Mouse (Mus musculus) thymus, adult 2 months (tissue): ENCODE data around the gene Il21r. TPM values are rescaled to one million over a fixed set of nuclear protein-coding genes. Genes with fewer than 3 reads are reported as not detected.
A peak's percentile ranks its signal among the peaks of the same experiment; 100 is the strongest.

Source experiments
- DNase-seq: peaks from one replicate; pipeline ENCODE4 v3.0.0; 2021
- H3K27ac ChIP-seq: fragments of 200-500 bp; 2 replicates; pipeline ENCODE4 v1.5.1; 2012; ENCODE audit warnings: low read length, control low read depth; ENCODE audit not compliant: control insufficient read depth, insufficient read depth
- H3K27me3 ChIP-seq: fragments of 200-500 bp; 2 replicates; pipeline ENCODE4 v1.6.1; 2012; ENCODE audit warnings: mild to moderate bottlenecking, low read length, moderate library complexity, mixed read lengths; ENCODE audit not compliant: control insufficient read depth, insufficient read depth
- H3K36me3 ChIP-seq: fragments of 200-500 bp; 2 replicates; pipeline ENCODE4 v1.6.1; 2012; ENCODE audit warnings: mild to moderate bottlenecking, low read length, moderate library complexity; ENCODE audit not compliant: control insufficient read depth, insufficient read depth
- H3K4me1 ChIP-seq: fragments of 200-500 bp; replicated peaks from 2 replicates; pipeline ENCODE4 v1.6.1; 2012; ENCODE audit warnings: low read length; ENCODE audit not compliant: control insufficient read depth, insufficient read depth
- H3K4me3 ChIP-seq: fragments of 200-500 bp; 2 replicates; pipeline ENCODE4 v1.5.1; 2012; ENCODE audit warnings: mild to moderate bottlenecking, low read length, control low read depth, moderate library complexity; ENCODE audit not compliant: control insufficient read depth, insufficient read depth
- CTCF ChIP-seq: fragments of 200-500 bp; IDR thresholded peaks from 2 replicates; pipeline ENCODE4 v1.5.1; 2012; ENCODE audit warnings: mild to moderate bottlenecking, control low read depth, low read length, moderate library complexity, borderline replicate concordance; ENCODE audit not compliant: control insufficient read depth, poor library complexity, insufficient read depth; ENCODE audit errors: extremely low read depth
- POLR2A ChIP-seq: fragments of 200-500 bp; IDR thresholded peaks from 2 replicates; pipeline ENCODE4 v1.6.1; 2012; ENCODE audit warnings: mild to moderate bottlenecking, low read length, control low read depth, moderate library complexity; ENCODE audit not compliant: control insufficient read depth, poor library complexity, insufficient read depth; ENCODE audit errors: extremely low read depth
- WGBS: fragments of 180-500 bp; shearing (Covaris S2); methylation state at CpG from one replicate; pipeline ENCODE4 v1.1.7; 2018; 5-methylcytosine and 5-hydroxymethylcytosine counted together
- polyA plus RNA-seq: library from polyadenylated mRNA; depleted of rRNA; stranded (reverse); fragments of >200 nt; gene quantifications from 2 replicates; pipeline ENCODE4 v1.2.3, GENCODE M21; 2012

Gene Il21r
- polyA plus RNA-seq, 1 experiment: 188 TPM

DNA sequence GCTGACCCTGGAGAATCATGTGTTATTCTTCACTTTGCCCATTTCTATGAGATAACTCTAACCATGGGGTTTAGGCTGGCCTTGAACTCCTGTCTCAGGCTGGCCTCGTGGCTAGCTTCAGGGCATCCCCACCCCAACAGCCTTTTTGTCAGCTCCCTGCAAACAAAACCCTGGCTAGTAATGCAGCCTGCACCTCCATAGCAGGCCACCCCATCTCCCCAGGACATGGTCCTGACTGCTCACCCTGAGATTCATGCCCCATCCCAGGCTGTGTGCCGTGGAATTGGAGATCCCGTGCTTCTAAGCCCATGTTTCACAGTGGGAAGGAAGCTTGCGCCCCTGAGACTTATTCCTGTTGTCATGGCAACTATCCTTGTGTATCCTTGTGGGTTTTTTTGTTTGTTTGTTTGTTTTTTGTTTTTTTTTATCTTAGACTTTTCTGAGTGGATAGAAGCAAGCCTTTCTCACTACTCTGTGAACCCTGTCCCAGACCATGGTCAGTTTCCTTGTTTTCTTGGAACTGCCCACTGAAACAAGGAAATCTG, 44.8 kb upstream of the Il21r start:
- Histone ChIP-seq H3K27ac (peak overlapping the region; percentile 39; the same call in 1 of the 2 replicates), H3K4me3 (no peak overlapping the region), H3K4me1 (peaks cover 92% of the 10 kb centered on the region), H3K27me3 (no peaks in the 10 kb centered on the region), H3K36me3 (no peaks in the 10 kb centered on the region)
- DNase-seq: no peak
- 94% methylated on average over 4 of the region's 4 CpGs for WGBS
- TF ChIP-seq POLR2A: no peak
- TF ChIP-seq CTCF: no peak

DNA sequence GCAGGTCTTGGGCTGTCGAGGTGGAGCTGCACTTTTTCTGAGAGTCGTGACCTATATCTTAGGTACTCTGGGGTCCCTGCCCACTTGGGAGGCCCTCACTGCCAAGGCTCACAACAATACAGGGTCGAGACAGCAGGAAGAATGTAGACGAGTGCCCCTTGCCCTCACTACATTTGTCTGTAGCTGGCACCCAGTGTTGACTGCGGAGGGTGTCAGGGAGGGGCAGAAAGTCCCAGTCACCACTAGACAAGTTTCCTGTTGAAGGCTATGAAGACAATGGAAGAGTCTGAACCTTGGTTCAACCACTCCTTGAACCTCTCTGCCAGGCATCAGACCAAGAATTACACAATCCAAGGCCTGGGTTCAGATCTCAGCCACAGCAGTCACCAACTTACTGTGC, 44.2 kb upstream of the Il21r start:
- Histone ChIP-seq H3K27me3 (no peaks in the 10 kb centered on the region), H3K4me1 (peaks cover 91% of the 10 kb centered on the region), H3K4me3 (no peak overlapping the region), H3K27ac (peak overlapping the region; percentile 39; the same call in 1 of the 2 replicates), H3K36me3 (no peaks in the 10 kb centered on the region)
- DNase-seq: peak; percentile 40
- TF ChIP-seq CTCF (no peak), POLR2A (no peak)
- 68% methylated on average over 5 of the region's 5 CpGs for WGBS

GRCm38 (mm10) chr7:125559537-125559936, 43.7 kb upstream of the Il21r start:
- H3K4me1 ChIP-seq: peaks cover 86% of the 10 kb centered on the region
- H3K27ac ChIP-seq: peak overlapping the region; percentile 39; the same call in 1 of the 2 replicates
- DNase-seq: no peak
- TF ChIP-seq CTCF (no peak), POLR2A (no peak)
- H3K4me3 ChIP-seq: no peak overlapping the region
- 92% methylated on average over 10 of the region's 10 CpGs for WGBS
- H3K27me3 ChIP-seq: no peaks in the 10 kb centered on the region
- H3K36me3 ChIP-seq: peaks cover 3% of the 10 kb centered on the region

DNA sequence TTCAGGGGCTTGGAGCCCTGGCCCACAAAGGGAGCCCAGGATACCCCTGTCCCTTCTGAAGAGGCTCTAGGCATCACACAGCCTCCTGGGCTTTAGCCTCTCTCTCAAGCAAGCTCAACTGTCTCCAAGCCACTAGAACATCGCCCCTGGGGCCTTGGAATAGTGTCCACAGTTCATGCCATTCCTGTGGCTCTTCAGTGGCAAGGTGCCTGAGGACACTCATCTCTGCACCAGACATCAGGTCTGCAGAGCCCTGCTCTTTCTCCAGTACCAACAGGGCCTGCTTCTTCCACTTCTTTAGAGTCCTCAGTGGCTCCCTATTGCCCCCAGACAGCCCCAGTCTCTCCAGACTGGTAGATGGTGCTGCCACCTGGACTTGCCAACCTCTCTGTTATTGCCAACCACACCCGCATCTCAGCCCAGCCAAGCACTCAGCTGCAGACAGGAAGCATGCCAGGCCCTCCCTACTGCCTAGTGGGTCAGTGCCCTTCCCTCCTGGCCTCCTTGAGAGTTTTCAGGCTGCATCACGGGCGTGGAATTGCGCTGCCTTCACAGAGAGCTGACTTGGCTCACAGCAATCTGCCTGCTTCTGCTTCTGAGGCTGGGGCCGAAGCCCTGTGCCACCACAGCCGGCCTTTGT, 43.0 kb upstream of the Il21r start:
- Histone ChIP-seq H3K27me3 (no peaks in the 10 kb centered on the region), H3K27ac (peak overlapping the region; percentile 14; the same call in 1 of the 2 replicates), H3K36me3 (peaks cover 11% of the 10 kb centered on the region), H3K4me3 (no peak overlapping the region), H3K4me1 (peaks cover 79% of the 10 kb centered on the region)
- TF ChIP-seq CTCF (0 out of 2 replicates have a peak, but pooled peaks have one; percentile 8), POLR2A (no peak)
- WGBS: 66% methylated on average over 7 of the region's 7 CpGs
- peak; percentile 39 for DNase-seq

DNA sequence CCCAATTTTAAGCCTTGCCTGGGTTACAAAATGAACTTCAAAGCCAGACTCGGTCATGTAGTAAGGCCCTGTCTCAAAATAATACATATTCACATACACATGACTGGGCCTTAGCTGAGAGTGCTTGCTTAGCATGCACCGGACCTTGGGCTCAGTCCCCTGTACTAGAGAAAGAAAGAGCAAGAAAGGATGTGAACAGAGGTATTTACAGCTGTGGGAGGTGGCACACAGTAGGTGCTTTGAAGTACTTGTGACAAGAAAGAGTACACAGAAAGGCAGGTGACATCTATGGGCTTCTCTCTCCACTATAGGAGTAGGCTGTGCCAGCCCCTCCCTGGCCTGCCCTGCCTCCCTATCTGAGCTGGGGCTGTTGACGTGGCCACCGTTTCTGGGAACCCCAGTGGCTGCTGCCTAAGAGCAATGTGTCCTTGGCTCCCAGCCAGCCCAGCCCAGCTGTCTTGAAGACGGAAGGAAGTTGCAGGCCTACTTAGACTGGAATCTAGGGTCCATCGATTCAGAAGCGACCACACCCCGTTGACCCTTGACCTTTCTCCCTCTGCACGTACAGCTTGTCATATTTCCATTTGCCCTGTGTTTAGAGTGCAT, 42.0 kb upstream of the Il21r start:
- peaks cover 70% of the 10 kb centered on the region for H3K4me1 ChIP-seq
- peak; percentile 51 for DNase-seq
- no peak overlapping the region for H3K4me3 ChIP-seq
- H3K27ac ChIP-seq: no peak overlapping the region
- TF ChIP-seq CTCF: no peak
- TF ChIP-seq POLR2A: no peak
- peaks cover 20% of the 10 kb centered on the region for H3K36me3 ChIP-seq
- 37% methylated on average over 9 of the region's 9 CpGs for WGBS
- H3K27me3 ChIP-seq: no peaks in the 10 kb centered on the region

GRCm38 (mm10) chr7:125562413-125562812, 40.8 kb upstream of the Il21r start:
- TF ChIP-seq CTCF: no peak
- no peak for TF ChIP-seq POLR2A
- Histone ChIP-seq H3K4me1 (peaks cover 58% of the 10 kb centered on the region), H3K27me3 (no peaks in the 10 kb centered on the region), H3K4me3 (no peak overlapping the region), H3K27ac (no peak overlapping the region), H3K36me3 (peaks cover 32% of the 10 kb centered on the region)
- 91% methylated on average over 4 of the region's 4 CpGs for WGBS
- DNase-seq: no peak
